In the genomic region with DNA sequence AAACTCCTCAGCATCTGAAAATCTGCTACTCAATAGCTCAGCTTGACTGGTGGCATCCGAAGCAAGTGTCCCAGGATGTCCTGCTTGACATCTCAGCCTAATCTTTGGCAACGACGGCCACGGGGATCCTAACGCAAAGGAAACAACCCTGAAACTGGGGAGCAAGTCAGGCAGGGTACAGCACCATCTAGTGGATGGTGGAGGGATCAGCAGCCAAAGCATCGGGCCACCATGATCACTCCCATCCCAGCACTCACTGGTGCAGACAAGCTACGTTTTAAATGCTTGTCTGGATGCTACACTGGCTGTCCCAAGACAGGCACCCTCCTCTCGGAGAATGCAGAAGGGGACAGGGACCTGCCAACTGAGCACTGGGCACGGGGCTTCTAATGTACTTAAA, we compare ENCODE assay signal across 9 mouse cellular contexts. TPM values are rescaled to one million over a fixed set of nuclear protein-coding genes. Genes with fewer than 3 reads are reported as not detected.
DNase-seq lines count a peak whose midpoint lies in the region; ATAC-seq and TF ChIP-seq lines count a peak whose summit lies in the region.
"Had no signal": no experiment of that assay in that cellular context is flagged by ENCODE, and none has a peak within 500 bp of the region (broad histone marks: within the 10 kb centered on the region; RNA-seq: fewer than 3 reads in every experiment).

TSS of gene Apol8 (minus strand) at position 156 of the 400 bp plus-strand sequence.

- H3K4me3 ChIP-seq in gastrocnemius, adult 2 months = no peak within 1 kb of the TSS
- H3K4me3 ChIP-seq in spleen, adult 2 months (ENCODE audit: extremely low read depth, insufficient read depth, insufficient read length) = no peak within 1 kb of the TSS
- H3K4me3 ChIP-seq: midbrain, embryonic 12.5 days had no signal

- 4% methylated on average over 9 of the region's 9 CpGs for WGBS in spleen, adult 2 months

- no peak within 1 kb of the TSS for H3K27ac ChIP-seq in gastrocnemius, adult 2 months
- no peak within 1 kb of the TSS for H3K27ac ChIP-seq in spleen, adult 2 months (ENCODE audit: insufficient read depth, low read length)
- H3K27ac ChIP-seq: midbrain, embryonic 12.5 days had no signal

- no peak for TF ChIP-seq POLR2A in spleen, adult 2 months (IDR thresholded peaks at IDR 0.05; ENCODE audit: low read depth, low read length)

- H3K4me1 ChIP-seq in spleen, adult 2 months (ENCODE audit: control insufficient read depth, insufficient read depth, insufficient read length) = no peaks in the 10 kb centered on the region
- H3K4me1 ChIP-seq: midbrain, embryonic 12.5 days had no signal

- peak; percentile 87 for TF ChIP-seq CTCF in gastrocnemius, adult 2 months (IDR thresholded peaks at IDR 0.05)
- TF ChIP-seq CTCF in spleen, adult 2 months (IDR thresholded peaks at IDR 0.05; ENCODE audit: extremely low read depth, insufficient read depth, insufficient read length, insufficient replicate concordance) = peak; percentile 84; the same call in 1 of the 2 replicates

- DNase-seq in gastrocnemius, adult 2 months = peak; percentile 59
- DNase-seq in gastrocnemius, adult 8-10 months (ENCODE audit: low spot score in 2 of 2) = no peak
- peak; percentile 53 for DNase-seq in c-Kit-positive CD71-negative TER-119-negative erythroid progenitor cells, embryonic 14.5 days (ENCODE audit: low read depth)
- DNase-seq in layer of hippocampus, adult 9-11 months = peak; percentile 53
- peak; percentile 41 for DNase-seq in lung, postnatal 25 days (ENCODE audit: low spot score)
- peak; percentile 22 to 40 for DNase-seq in spleen, adult 2 months (ENCODE audit: low read depth in 1 of 2, low spot score in 2 of 2)

- H3K27me3 ChIP-seq in spleen, adult 2 months (ENCODE audit: control insufficient read depth, insufficient read depth, low read length) = no peaks in the 10 kb centered on the region

- intact Hi-C loops in gastrocnemius, adult 2 months (cut with DNase I) = no loop called here

- peak; percentile 79 for ATAC-seq in CD4-positive, CD25-positive, alpha-beta regulatory T cell, adult 4 months
- peak; percentile 87 for ATAC-seq in frontal cortex, adult (ENCODE audit: low TSS enrichment)

- peaks cover 16% of the 10 kb centered on the region for H3K36me3 ChIP-seq in spleen, adult 2 months (ENCODE audit: control insufficient read depth, insufficient read depth, low read length)

RNA-seq across cellular contexts. Expression of gene Apol8, which starts in this region (rescaled TPM):
- total RNA-seq in gastrocnemius, adult 2 months (2021) = under 1 TPM; 0.08 to 0.31 TPM
- total RNA-seq in gastrocnemius, adult 8-10 months (2022) = under 1 TPM in 2 of 4 experiments, not detected in 2; 0.63 to 0.86 TPM
- not detected for polyA plus RNA-seq in CD4-positive, CD25-positive, alpha-beta regulatory T cell, adult 4 months (2017; shearing (Covaris generic))
- 4.3 and 5.9 TPM in 2 replicates for polyA plus RNA-seq in spleen, adult 2 months (2012; rRNA removed)

Comparison
In these comparisons a context has a peak if more than half of its experiments do, and no peak if none do; other contexts are left out.
1. Peak in DNase-seq in gastrocnemius, adult 2 months; RNA of the gene not detected or under 1 TPM.
2. Peak in ATAC-seq in CD4-positive, CD25-positive, alpha-beta regulatory T cell, adult 4 months; RNA of the gene not detected or under 1 TPM.
3. DNase-seq: peak in c-Kit-positive CD71-negative TER-119-negative erythroid progenitor cells, embryonic 14.5 days (single experiment), layer of hippocampus, adult 9-11 months (single experiment), lung, postnatal 25 days (single experiment) and spleen, adult 2 months (2 of 2); none in gastrocnemius, adult 8-10 months (0 of 2).